Mouse (Mus musculus) ovary, postnatal 14 days (tissue): ENCODE data around the gene Sp9.

Experiments used
- DNase-seq: peaks from one replicate; pipeline ENCODE4 v3.0.0; 2022; ENCODE audit warnings: low spot score

Gene Sp9

GRCm38 (mm10) chr2:73275261-73276040, 3.7 kb downstream of the Sp9 start:
- no peak for DNase-seq

- no peak for DNase-seq
These were observed 4.4 kb downstream of the Sp9 start for GRCm38 (mm10) chr2:73276141-73276571.

GRCm38 (mm10) chr2:73277021-73277708, 5.4 kb downstream of the Sp9 start:
- DNase-seq = no peak

- no peak for DNase-seq
These were observed 6.0 kb downstream of the Sp9 start for GRCm38 (mm10) chr2:73277709-73278075.

GRCm38 (mm10) chr2:73278131-73278854, 6.6 kb downstream of the Sp9 start:
- peak; percentile 84 for DNase-seq

- no peak for DNase-seq
These were observed 7.1 kb downstream of the Sp9 start for GRCm38 (mm10) chr2:73278869-73279268.

- no peak for DNase-seq
These were observed 7.7 kb downstream of the Sp9 start for GRCm38 (mm10) chr2:73279271-73280038.

GRCm38 (mm10) chr2:73280356-73281047, 8.8 kb downstream of the Sp9 start:
- DNase-seq = no peak

- DNase-seq = no peak
These were observed 9.4 kb downstream of the Sp9 start for GRCm38 (mm10) chr2:73281048-73281661.

- DNase-seq = no peak
These were observed 10.0 kb downstream of the Sp9 start for GRCm38 (mm10) chr2:73281707-73282106.

- DNase-seq = no peak
These were observed 13.9 kb downstream of the Sp9 start for GRCm38 (mm10) chr2:73285630-73286029.

- DNase-seq = no peak
These were observed 19.4 kb downstream of the Sp9 start for GRCm38 (mm10) chr2:73291130-73291529.

GRCm38 (mm10) chr2:73295023-73295422, 23.3 kb downstream of the Sp9 start:
- DNase-seq = no peak

- no peak for DNase-seq
These were observed 26.4 kb downstream of the Sp9 start for GRCm38 (mm10) chr2:73298154-73298553.

GRCm38 (mm10) chr2:73298841-73299240, 27.1 kb downstream of the Sp9 start:
- DNase-seq = no peak

- no peak for DNase-seq
These were observed 30.3 kb downstream of the Sp9 start for GRCm38 (mm10) chr2:73301979-73302378.

- no peak for DNase-seq
These were observed 31.0 kb downstream of the Sp9 start for GRCm38 (mm10) chr2:73302722-73303121.

GRCm38 (mm10) chr2:73304506-73304905, 32.8 kb downstream of the Sp9 start:
- DNase-seq = no peak

GRCm38 (mm10) chr2:73306006-73306405, 34.3 kb downstream of the Sp9 start:
- DNase-seq = no peak

GRCm38 (mm10) chr2:73312152-73313116, 40.7 kb downstream of the Sp9 start, which contains the start of the genes Scrn3 and Cir1:
Gene Scrn3, plus strand, starts transcription at chr2:73312601.
Gene Cir1, minus strand, starts transcription at chr2:73312701.
- peak; percentile 86 for DNase-seq
